Mouse (Mus musculus): Measurements from ENCODE around the gene Catsperg2.
"Not testable (repeated sequence)": the region's sequence is repeated elsewhere in the genome, so short reads cannot be mapped to it uniquely, and the experiment has no call there.

The Catsperg2 gene

GRCm38 (mm10) chr7:29726860-29727259 lies at the start of gene Catsperg2:
Catsperg2 (minus strand) TSS chr7:29727032.
- not testable (repeated sequence) for DNase-seq (ENCODE audit: low spot score)

- no peak for DNase-seq (ENCODE audit: low spot score)
Observed at GRCm38 (mm10) chr7:29776568-29776967, 49.7 kb upstream of the Catsperg2 start.

- DNase-seq (ENCODE audit: low spot score), result no peak
Observed at GRCm38 (mm10) chr7:29774371-29774770, 47.5 kb upstream of the Catsperg2 start.

GRCm38 (mm10) chr7:29773503-29773902 lies 46.7 kb upstream of the Catsperg2 start:
- DNase-seq (ENCODE audit: low spot score), result no peak

- DNase-seq (ENCODE audit: low spot score), result no peak
Observed at GRCm38 (mm10) chr7:29768980-29769379, 42.1 kb upstream of the Catsperg2 start.

GRCm38 (mm10) chr7:29768090-29768900 lies 41.5 kb upstream of the Catsperg2 start, which contains the start of gene Zfp84:
Zfp84 (plus strand) TSS chr7:29768552.
- DNase-seq (ENCODE audit: low spot score), result peak; percentile 76

GRCm38 (mm10) chr7:29767058-29767686 lies 40.3 kb upstream of the Catsperg2 start:
- peak; percentile 72 for DNase-seq (ENCODE audit: low spot score)

- DNase-seq (ENCODE audit: low spot score), result no peak
Observed at GRCm38 (mm10) chr7:29764702-29765101, 37.9 kb upstream of the Catsperg2 start.

GRCm38 (mm10) chr7:29760476-29760875 lies 33.6 kb upstream of the Catsperg2 start:
- no peak for DNase-seq (ENCODE audit: low spot score)

- no peak for DNase-seq (ENCODE audit: low spot score)
Observed at GRCm38 (mm10) chr7:29742258-29742657, 15.4 kb upstream of the Catsperg2 start.

GRCm38 (mm10) chr7:29728055-29728454 lies 1.2 kb upstream of the Catsperg2 start:
- DNase-seq (ENCODE audit: low spot score), result no peak

- DNase-seq (ENCODE audit: low spot score), result not testable (repeated sequence)
Observed at GRCm38 (mm10) chr7:29725461-29726142, 1.2 kb downstream of the Catsperg2 start.

- not testable (repeated sequence) for DNase-seq (ENCODE audit: low spot score)
Observed at GRCm38 (mm10) chr7:29708891-29709290, 17.9 kb downstream of the Catsperg2 start.

- DNase-seq (ENCODE audit: low spot score), result not testable (repeated sequence)
Observed at GRCm38 (mm10) chr7:29695231-29695630, 31.6 kb downstream of the Catsperg2 start.

GRCm38 (mm10) chr7:29681868-29682267 lies 45.0 kb downstream of the Catsperg2 start:
- no peak for DNase-seq (ENCODE audit: low spot score)

Data from ovary, postnatal 36 days (tissue).